Mouse (Mus musculus): ENCODE data around the gene P4ha2. TPM values are rescaled to one million over a fixed set of nuclear protein-coding genes. Genes with fewer than 3 reads are reported as not detected.

Gene P4ha2
- 3.3 and 3.8 TPM in 2 replicates for polyA plus RNA-seq (2012; rRNA removed)

GRCm38 (mm10) chr11:54100045-54100691 lies at the start of gene P4ha2:
Gene P4ha2 (plus strand): TSS chr11:54100095.
- no peak for DNase-seq (ENCODE audit: low read depth, low spot score)
- WGBS = 55% methylated on average over 10 of the region's 10 CpGs

- 73% methylated on average over 2 of the region's 2 CpGs for WGBS
- DNase-seq (ENCODE audit: low read depth, low spot score) = no peak
Observed at GRCm38 (mm10) chr11:54050205-54050604, 49.7 kb upstream of the P4ha2 start.

- 80% methylated on average over 7 of the region's 7 CpGs for WGBS
- no peak for DNase-seq (ENCODE audit: low read depth, low spot score)
Observed at GRCm38 (mm10) chr11:54051161-54051560, 48.7 kb upstream of the P4ha2 start.

- WGBS = 92% methylated on average over 5 of the region's 5 CpGs
- DNase-seq (ENCODE audit: low read depth, low spot score) = no peak
Observed at GRCm38 (mm10) chr11:54052128-54052527, 47.8 kb upstream of the P4ha2 start.

GRCm38 (mm10) chr11:54053090-54053489 lies 46.8 kb upstream of the P4ha2 start:
- no peak for DNase-seq (ENCODE audit: low read depth, low spot score)
- WGBS = 77% methylated on average over 7 of the region's 7 CpGs

GRCm38 (mm10) chr11:54054257-54054656 lies 45.6 kb upstream of the P4ha2 start:
- WGBS = 18% methylated on average over 6 of the region's 6 CpGs
- DNase-seq (ENCODE audit: low read depth, low spot score) = no peak

GRCm38 (mm10) chr11:54056132-54056531 lies 43.8 kb upstream of the P4ha2 start:
- DNase-seq (ENCODE audit: low read depth, low spot score) = no peak

GRCm38 (mm10) chr11:54057428-54057827 lies 42.5 kb upstream of the P4ha2 start:
- 60% methylated on average over 2 of the region's 2 CpGs for WGBS
- no peak for DNase-seq (ENCODE audit: low read depth, low spot score)

More at GRCm38 (mm10) chr11:54056132-54056531, 43.8 kb upstream of the P4ha2 start:
- 47% methylated on average over 8 of the region's 8 CpGs for WGBS

GRCm38 (mm10) chr11:54058056-54058617 lies 41.8 kb upstream of the P4ha2 start:
- WGBS = 79% methylated on average over 10 of the region's 10 CpGs
- no peak for DNase-seq (ENCODE audit: low read depth, low spot score)

GRCm38 (mm10) chr11:54058643-54059042 lies 41.3 kb upstream of the P4ha2 start:
- WGBS = 61% methylated on average over 6 of the region's 6 CpGs
- no peak for DNase-seq (ENCODE audit: low read depth, low spot score)

- 48% methylated on average over 1 of the region's 1 CpGs for WGBS
Observed at GRCm38 (mm10) chr11:54059526-54059925, 40.4 kb upstream of the P4ha2 start.

GRCm38 (mm10) chr11:54060316-54060715 lies 39.6 kb upstream of the P4ha2 start:
- 9% methylated on average over 9 of the region's 9 CpGs for WGBS

More at GRCm38 (mm10) chr11:54059526-54059925, 40.4 kb upstream of the P4ha2 start:
- DNase-seq (ENCODE audit: low read depth, low spot score) = no peak

GRCm38 (mm10) chr11:54062086-54062752 lies 37.7 kb upstream of the P4ha2 start:
- WGBS = 46% methylated on average over 12 of the region's 12 CpGs
- DNase-seq (ENCODE audit: low read depth, low spot score) = no peak

More at GRCm38 (mm10) chr11:54060316-54060715, 39.6 kb upstream of the P4ha2 start:
- DNase-seq (ENCODE audit: low read depth, low spot score) = peak; percentile 66

GRCm38 (mm10) chr11:54062753-54063471 lies 37.0 kb upstream of the P4ha2 start:
- WGBS = 44% methylated on average over 9 of the region's 9 CpGs
- no peak for DNase-seq (ENCODE audit: low read depth, low spot score)

- DNase-seq (ENCODE audit: low read depth, low spot score) = no peak
- 75% methylated on average over 10 of the region's 10 CpGs for WGBS
Observed at GRCm38 (mm10) chr11:54063472-54063775, 36.5 kb upstream of the P4ha2 start.

GRCm38 (mm10) chr11:54064412-54064978 lies 35.4 kb upstream of the P4ha2 start:
- DNase-seq (ENCODE audit: low read depth, low spot score) = no peak
- WGBS = 90% methylated on average over 3 of the region's 3 CpGs

GRCm38 (mm10) chr11:54065106-54065914 lies 34.6 kb upstream of the P4ha2 start:
- WGBS = 65% methylated on average over 12 of the region's 12 CpGs

GRCm38 (mm10) chr11:54065915-54066178 lies 34.0 kb upstream of the P4ha2 start:
- DNase-seq (ENCODE audit: low read depth, low spot score) = no peak
- 46% methylated on average over 4 of the region's 4 CpGs for WGBS

More at GRCm38 (mm10) chr11:54065106-54065914, 34.6 kb upstream of the P4ha2 start:
- DNase-seq (ENCODE audit: low read depth, low spot score) = no peak

- no peak for DNase-seq (ENCODE audit: low read depth, low spot score)
- 73% methylated on average over 5 of the region's 5 CpGs for WGBS
Observed at GRCm38 (mm10) chr11:54066400-54066799, 33.5 kb upstream of the P4ha2 start.

Data from large intestine, adult 2 months (tissue).